Mouse (Mus musculus) embryo, embryonic 10 days (tissue): ENCODE results near the gene Rps21.
A peak's percentile ranks its signal among the peaks of the same experiment; 100 is the strongest.

Source experiments
- DNase-seq: peaks from one replicate; pipeline ENCODE4 v3.0.0-alpha.2; 2015; ENCODE audit warnings: low spot score

Gene Rps21

DNA sequence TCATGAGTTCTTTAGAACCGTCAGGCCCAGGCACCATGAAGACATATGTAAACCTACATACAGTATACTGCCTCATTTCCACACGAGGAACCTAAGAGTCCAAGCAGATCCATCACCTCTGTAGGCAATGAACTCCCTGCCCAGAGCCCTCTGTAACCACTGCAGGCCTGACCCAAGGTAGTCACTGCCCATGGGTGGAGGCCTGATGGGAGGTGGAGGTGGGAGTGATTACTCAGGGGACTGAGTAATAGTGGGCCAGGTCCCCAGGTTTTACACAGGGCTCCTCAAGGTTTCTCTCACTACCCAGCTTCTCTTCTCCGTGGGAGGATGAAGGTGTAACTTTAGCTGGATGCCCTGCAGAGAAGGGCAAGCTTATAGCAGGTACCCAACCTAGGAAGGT is 28.0 kb upstream of the Rps21 start:
- DNase-seq: no peak

DNA sequence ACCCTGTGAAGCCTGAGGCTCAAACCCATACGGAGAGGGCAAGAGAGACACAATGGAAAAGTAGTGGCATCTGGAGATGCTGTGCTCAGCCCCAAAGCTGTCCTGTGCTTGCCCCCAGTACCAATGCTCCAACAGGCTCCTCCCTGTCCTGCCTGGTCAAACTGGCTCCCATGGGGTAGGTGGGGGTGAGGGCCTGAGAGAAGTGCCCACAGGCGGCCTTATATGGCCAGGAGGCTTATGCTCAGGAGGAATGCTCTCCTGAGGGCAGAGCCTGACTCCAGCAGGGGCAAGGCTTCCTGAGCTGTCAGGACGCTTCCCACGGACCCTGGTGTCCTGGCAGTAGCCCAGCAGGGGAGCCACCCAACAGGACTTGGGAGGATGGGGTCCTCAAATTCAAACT is 26.7 kb upstream of the Rps21 start:
- DNase-seq: no peak

DNA sequence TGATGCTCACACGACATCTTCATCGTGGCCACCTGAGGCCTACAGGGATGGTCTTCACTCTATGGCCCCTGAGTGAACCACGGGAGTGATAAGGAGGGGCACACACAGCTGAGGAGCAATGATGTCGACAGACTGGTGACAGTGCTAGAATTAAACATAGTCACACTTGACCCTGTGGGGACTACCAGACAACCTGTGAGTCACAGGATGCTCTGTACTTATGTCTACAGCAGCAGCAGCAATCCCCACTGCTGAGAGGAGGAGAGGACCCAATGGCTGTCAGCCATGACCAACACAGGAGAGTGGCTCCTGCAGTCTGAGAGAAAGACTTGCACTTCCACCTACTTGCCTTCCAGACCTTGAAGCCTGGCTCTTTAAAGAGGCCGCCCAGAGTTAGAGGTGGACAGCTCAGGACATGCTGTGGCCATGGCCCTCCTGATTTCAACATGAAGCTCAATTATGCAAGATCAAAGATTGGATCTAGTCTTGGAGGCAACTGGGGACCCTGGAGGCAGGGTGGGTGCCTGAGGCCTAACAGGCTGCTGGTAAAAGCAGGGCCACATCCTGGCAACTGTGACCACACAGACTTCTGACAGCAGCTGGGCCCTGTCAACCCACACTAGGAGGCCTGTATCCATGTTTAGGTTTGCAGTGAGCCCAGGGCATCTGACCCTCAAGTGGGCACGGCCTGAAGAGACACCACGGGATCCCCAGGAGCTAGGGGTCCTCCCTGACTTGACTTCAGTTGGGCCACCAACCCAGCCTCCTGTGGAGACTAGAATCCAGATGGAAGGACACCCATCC is 23.9 kb upstream of the Rps21 start:
- no peak for DNase-seq

GRCm38 (mm10) chr2:180234353-180234752 is 22.8 kb upstream of the Rps21 start:
- DNase-seq: no peak

GRCm38 (mm10) chr2:180234980-180235379 is 22.2 kb upstream of the Rps21 start:
- no peak for DNase-seq

GRCm38 (mm10) chr2:180235788-180236187 is 21.4 kb upstream of the Rps21 start:
- no peak for DNase-seq

- DNase-seq: no peak
These were observed 20.7 kb upstream of the Rps21 start for GRCm38 (mm10) chr2:180236500-180236899.

- DNase-seq: no peak
These were observed 20.2 kb upstream of the Rps21 start for GRCm38 (mm10) chr2:180236930-180237329.

DNA sequence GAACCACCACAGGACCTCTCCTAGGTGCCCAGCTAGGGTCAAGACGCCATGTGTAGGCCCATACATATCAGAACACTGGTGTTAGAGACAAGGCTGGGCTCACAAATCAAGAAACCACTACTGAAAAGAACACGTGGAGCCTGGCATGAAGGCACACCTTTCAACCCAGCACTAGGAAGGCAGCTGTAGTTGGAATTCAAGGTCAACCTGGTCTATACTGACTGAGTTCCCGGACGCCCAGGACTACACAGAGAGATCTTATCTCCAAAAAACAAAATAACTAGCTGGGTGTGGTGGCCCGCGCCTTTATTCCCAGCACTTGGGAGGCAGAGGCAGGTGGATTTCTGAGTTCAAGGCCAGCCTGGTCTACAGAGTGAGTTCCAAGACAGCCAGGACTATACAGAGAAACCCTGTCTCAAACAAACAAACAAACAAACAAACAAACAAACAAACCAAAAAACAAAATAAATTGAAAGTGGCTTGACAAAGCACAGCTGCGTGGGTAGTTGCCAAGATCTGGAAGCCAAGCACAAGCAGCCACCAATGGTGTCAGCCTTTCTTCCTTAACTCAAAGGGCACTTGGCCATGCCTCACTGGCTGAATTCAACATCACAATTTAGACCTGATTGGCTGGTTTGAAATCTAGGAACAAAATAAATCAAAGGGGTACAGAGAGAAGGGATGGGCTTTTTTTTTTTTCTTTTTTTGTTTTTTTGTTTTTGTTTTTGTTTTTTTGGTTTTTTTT is 19.4 kb upstream of the Rps21 start:
- DNase-seq: no peak

GRCm38 (mm10) chr2:180238591-180238990 is 18.6 kb upstream of the Rps21 start:
- DNase-seq: no peak

- no peak for DNase-seq
These were observed 14.1 kb upstream of the Rps21 start for GRCm38 (mm10) chr2:180243108-180243507.

DNA sequence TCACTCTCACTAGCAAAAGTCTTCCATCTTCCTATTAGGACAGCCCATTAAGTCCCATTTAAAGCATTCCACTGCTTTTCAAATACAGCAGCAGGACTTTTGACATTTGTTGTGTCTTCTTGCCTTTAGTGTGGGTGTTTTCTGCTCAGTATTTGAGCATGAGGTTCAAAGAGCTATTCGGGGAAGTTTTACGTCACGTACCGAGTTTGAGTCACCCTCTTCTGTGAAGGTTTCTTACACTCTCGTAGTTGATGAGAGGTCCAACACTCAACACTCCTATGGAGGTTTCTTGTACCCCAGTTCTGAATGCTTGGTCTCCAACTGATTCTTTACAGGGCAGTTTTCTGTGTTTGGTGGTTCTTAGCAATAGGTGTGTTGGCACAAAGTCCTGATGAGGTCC is 9.3 kb upstream of the Rps21 start:
- DNase-seq: no peak

DNA sequence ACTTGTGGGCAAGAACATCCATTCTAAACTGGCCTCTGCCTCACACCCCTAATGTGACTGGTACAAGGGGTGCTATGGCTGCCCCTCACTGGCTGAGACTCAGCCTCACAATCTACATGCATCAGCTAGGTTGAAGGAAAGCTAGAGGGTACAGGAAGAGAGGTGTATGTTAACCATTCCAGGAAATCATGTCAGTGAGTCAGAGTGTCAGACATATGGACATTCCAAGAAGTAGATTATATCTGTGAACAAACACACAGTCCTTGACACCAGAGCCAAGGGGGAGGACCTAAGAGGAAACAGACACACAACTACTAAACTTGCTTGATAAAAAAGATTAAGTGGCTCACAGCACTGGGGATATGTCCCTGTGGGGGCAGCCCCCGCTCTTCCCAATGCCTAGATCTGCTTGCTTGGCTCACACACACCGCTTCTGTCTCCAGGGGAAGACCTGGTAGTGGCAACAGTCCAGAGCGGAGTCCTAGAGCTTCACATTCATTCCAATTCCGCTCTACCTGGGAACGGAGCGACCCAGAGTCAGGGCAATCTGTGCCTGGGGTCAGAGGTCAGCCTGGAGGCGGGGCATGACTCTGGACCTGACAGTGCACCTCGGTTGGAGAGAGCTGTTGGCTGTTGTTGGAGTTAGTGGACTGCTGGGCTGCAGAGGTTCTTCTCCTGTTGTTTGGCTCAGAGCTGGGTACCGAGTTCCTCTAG is 8.1 kb upstream of the Rps21 start:
- peak; percentile 21 for DNase-seq

DNA sequence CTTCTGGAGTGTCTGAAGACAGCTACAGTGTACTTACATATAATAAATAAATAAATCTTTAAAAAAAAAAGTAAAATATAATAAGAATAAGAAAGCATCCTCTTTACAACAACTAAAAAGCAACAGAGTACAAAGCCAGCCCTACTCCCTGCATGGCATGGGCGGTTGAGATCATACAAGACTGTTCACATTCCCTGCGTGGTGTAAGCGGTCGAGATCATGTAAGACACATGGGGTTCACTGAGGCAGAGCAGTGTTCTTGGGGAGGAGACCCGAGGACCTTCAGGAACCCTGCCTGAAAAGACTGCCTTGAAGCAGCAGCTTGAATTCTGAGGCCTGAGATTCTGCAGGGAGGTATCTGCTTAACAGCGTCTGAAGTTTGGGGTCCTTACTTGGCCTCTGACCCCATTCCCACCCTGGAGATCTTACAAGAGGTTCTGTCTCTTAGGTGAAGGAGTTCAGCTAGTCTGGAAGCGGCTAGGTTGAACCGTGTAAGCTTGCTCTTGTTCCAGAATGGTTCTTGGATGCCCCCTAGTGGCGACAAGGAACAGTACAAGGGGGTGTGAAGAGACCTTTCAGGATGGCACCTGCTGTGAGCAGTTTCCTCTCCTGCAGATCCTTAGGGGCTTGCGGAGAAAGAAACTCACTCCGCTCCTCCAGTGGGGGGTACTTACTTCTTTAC is 6.1 kb upstream of the Rps21 start:
- peak; percentile 93 for DNase-seq

GRCm38 (mm10) chr2:180251838-180252237 is 5.3 kb upstream of the Rps21 start:
- no peak for DNase-seq

- DNase-seq: no peak
These were observed 2.6 kb upstream of the Rps21 start for GRCm38 (mm10) chr2:180254436-180255209.

GRCm38 (mm10) chr2:180255701-180256100 is 1.5 kb upstream of the Rps21 start:
- no peak for DNase-seq

- no peak for DNase-seq
These were observed 729 bp upstream of the Rps21 start for GRCm38 (mm10) chr2:180256296-180257000.

GRCm38 (mm10) chr2:180257963-180258865 is 1.0 kb downstream of the Rps21 start:
- DNase-seq: no peak
